Mouse (Mus musculus) midbrain, postnatal 0 days (tissue): ENCODE data around the gene Gm6993. TPM values are rescaled to one million over a fixed set of nuclear protein-coding genes. Genes with fewer than 3 reads are reported as not detected.

Source experiments
- ATAC-seq: fragments of 200-750 bp; cut with Nextera tagmentation; 2 replicates; pipeline ENCODE4 v1.8.0; 2017; ENCODE audit warnings: moderate number of reproducible peaks, mild to moderate bottlenecking, moderate TSS enrichment, moderate library complexity; ENCODE audit not compliant: low FRiP score
- DNase-seq: peaks from one replicate; pipeline ENCODE4 v3.0.0-alpha.2; 2015; ENCODE audit warnings: low spot score
- H3K27ac ChIP-seq: fragments of 300-500 bp; sonication (generic); 2 replicates; pipeline ENCODE4 v1.5.1; 2014; ENCODE audit warnings: low read depth, mild to moderate bottlenecking, low read length, mixed read lengths
- H3K27me3 ChIP-seq: fragments of 300-500 bp; sonication (generic); 2 replicates; pipeline ENCODE4 v1.6.1; 2014; ENCODE audit warnings: low read length, control low read depth, mixed read lengths; ENCODE audit not compliant: insufficient read depth
- H3K36me3 ChIP-seq: fragments of 300-500 bp; sonication (generic); 2 replicates; pipeline ENCODE4 v1.6.1; 2014; ENCODE audit warnings: low read length, control low read depth, mixed read lengths; ENCODE audit not compliant: insufficient read depth
- H3K4me1 ChIP-seq: fragments of 300-500 bp; sonication (generic); 2 replicates; pipeline ENCODE4 v1.6.1; 2014; ENCODE audit warnings: mild to moderate bottlenecking, control low read depth, antibody characterized with exemption, low read length, mixed read lengths; ENCODE audit not compliant: insufficient read depth
- H3K4me2 ChIP-seq: fragments of 300-500 bp; sonication (generic); 2 replicates; pipeline ENCODE4 v1.6.1; 2014; ENCODE audit warnings: low read depth, mild to moderate bottlenecking, low read length, mixed read lengths; ENCODE audit not compliant: poor library complexity, severe bottlenecking
- H3K4me3 ChIP-seq: fragments of 300-500 bp; sonication (generic); 2 replicates; pipeline ENCODE4 v1.5.1; 2014; ENCODE audit warnings: low read depth, mild to moderate bottlenecking, low read length, moderate library complexity
- H3K9ac ChIP-seq: fragments of 300-500 bp; sonication (generic); replicated peaks from 2 replicates; pipeline ENCODE4 v1.6.1; 2014; ENCODE audit warnings: mild to moderate bottlenecking, low read length, moderate library complexity, mixed read lengths; ENCODE audit not compliant: poor library complexity, severe bottlenecking
- H3K9me3 ChIP-seq: fragments of 300-500 bp; sonication (generic); 2 replicates; pipeline ENCODE4 v1.6.1; 2016; ENCODE audit warnings: low read length, control low read depth
- CTCF ChIP-seq: IDR thresholded peaks from 2 replicates; pipeline ENCODE4 v1.5.1; 2016; ENCODE audit warnings: antibody characterized with exemption, mild to moderate bottlenecking
- WGBS: fragments of 180-500 bp; shearing (Covaris S2); extraction: QIAGEN DNeasy Blood & Tissue Kit; methylation state at CpG from one replicate; pipeline ENCODE4 v1.1.7; 2014; 5-methylcytosine and 5-hydroxymethylcytosine counted together
- polyA plus RNA-seq: library from polyadenylated mRNA; unstranded; fragments of >200 nt; fragmentation: Nextera tagmentation; extraction: Ambion mirVana; gene quantifications from 2 replicates; pipeline ENCODE4 v1.2.1, GENCODE M21; 2015
- total RNA-seq: library from RNA; depleted of rRNA; stranded (reverse); fragments of >200 nt; gene quantifications from 2 replicates; pipeline ENCODE4 v1.2.3, GENCODE M21; 2014

The Gm6993 gene
- total and polyA plus RNA-seq, 2 experiments from 2014 or later: not detected

- Histone ChIP-seq H3K9me3 (no peaks in the 10 kb centered on the region), H3K4me1 (no peaks in the 10 kb centered on the region; the same call in 1 of the 2 replicates), H3K27ac (no peak overlapping the region), H3K36me3 (no peaks in the 10 kb centered on the region), H3K9ac (no peak overlapping the region), H3K27me3 (peaks cover 3% of the 10 kb centered on the region; the same call in 1 of the 2 replicates), H3K4me3 (no peak overlapping the region), H3K4me2 (no peak overlapping the region)
- no peak for TF ChIP-seq CTCF
- WGBS: 61% methylated on average over 16 of the region's 16 CpGs
- ATAC-seq: no peak
- no peak for DNase-seq
These were observed 30.9 kb downstream of the Gm6993 start for GRCm38 (mm10) chr12:31271361-31272011.

- 77% methylated on average over 8 of the region's 8 CpGs for WGBS
- no peaks in the 10 kb centered on the region for H3K9me3 ChIP-seq
- H3K27ac ChIP-seq: no peak overlapping the region
These were observed 31.6 kb downstream of the Gm6993 start for GRCm38 (mm10) chr12:31272012-31272735.

GRCm38 (mm10) chr12:31272846-31273245, 32.3 kb downstream of the Gm6993 start:
- H3K9me3 ChIP-seq: no peaks in the 10 kb centered on the region
- TF ChIP-seq CTCF: no peak
- WGBS: 62% methylated on average over 2 of the region's 2 CpGs

More at GRCm38 (mm10) chr12:31272012-31272735, 31.6 kb downstream of the Gm6993 start:
- Histone ChIP-seq H3K4me1 (no peaks in the 10 kb centered on the region), H3K9ac (no peak overlapping the region), H3K4me3 (no peak overlapping the region), H3K36me3 (no peaks in the 10 kb centered on the region), H3K27me3 (no peaks in the 10 kb centered on the region), H3K4me2 (no peak overlapping the region)
- TF ChIP-seq CTCF: no peak
- DNase-seq (no peak), ATAC-seq (no peak)

GRCm38 (mm10) chr12:31273646-31274045, 33.1 kb downstream of the Gm6993 start:
- H3K9me3 ChIP-seq: no peaks in the 10 kb centered on the region
- no peak for DNase-seq
- H3K9ac ChIP-seq: no peak overlapping the region
- no peaks in the 10 kb centered on the region for H3K4me1 ChIP-seq
- no peaks in the 10 kb centered on the region for H3K27me3 ChIP-seq
- H3K4me3 ChIP-seq: no peak overlapping the region
- no peak for ATAC-seq
- 96% methylated on average over 7 of the region's 7 CpGs for WGBS
- TF ChIP-seq CTCF: no peak
- no peak overlapping the region for H3K27ac ChIP-seq
- H3K4me2 ChIP-seq: no peak overlapping the region
- H3K36me3 ChIP-seq: no peaks in the 10 kb centered on the region

More at GRCm38 (mm10) chr12:31272846-31273245, 32.3 kb downstream of the Gm6993 start:
- Histone ChIP-seq H3K4me3 (no peak overlapping the region), H3K27ac (no peak overlapping the region), H3K4me2 (no peak overlapping the region), H3K4me1 (no peaks in the 10 kb centered on the region), H3K27me3 (no peaks in the 10 kb centered on the region), H3K9ac (no peak overlapping the region), H3K36me3 (no peaks in the 10 kb centered on the region)
- no peak for DNase-seq
- ATAC-seq: no peak

GRCm38 (mm10) chr12:31275411-31275810, 34.8 kb downstream of the Gm6993 start:
- H3K4me1 ChIP-seq: no peaks in the 10 kb centered on the region
- H3K9ac ChIP-seq: no peak overlapping the region
- 88% methylated on average over 10 of the region's 10 CpGs for WGBS
- DNase-seq: no peak
- H3K27me3 ChIP-seq: no peaks in the 10 kb centered on the region
- no peak overlapping the region for H3K27ac ChIP-seq
- H3K4me2 ChIP-seq: no peak overlapping the region
- no peak overlapping the region for H3K4me3 ChIP-seq
- H3K36me3 ChIP-seq: no peaks in the 10 kb centered on the region
- ATAC-seq: no peak
- no peak for TF ChIP-seq CTCF
- no peaks in the 10 kb centered on the region for H3K9me3 ChIP-seq

GRCm38 (mm10) chr12:31278270-31278669, 37.7 kb downstream of the Gm6993 start:
- no peaks in the 10 kb centered on the region for H3K27me3 ChIP-seq

More at GRCm38 (mm10) chr12:31278270-31278669, 37.7 kb downstream of the Gm6993 start:
- Histone ChIP-seq H3K4me1 (no peaks in the 10 kb centered on the region), H3K27ac (no peak overlapping the region), H3K36me3 (no peaks in the 10 kb centered on the region), H3K9me3 (no peaks in the 10 kb centered on the region), H3K9ac (no peak overlapping the region), H3K4me3 (no peak overlapping the region), H3K4me2 (no peak overlapping the region)
- 90% methylated on average over 11 of the region's 11 CpGs for WGBS
- TF ChIP-seq CTCF: no peak
- DNase-seq (no peak), ATAC-seq (no peak)
